Mouse (Mus musculus): ENCODE data around the gene Snx32. TPM values are rescaled to one million over a fixed set of nuclear protein-coding genes. Genes with fewer than 3 reads are reported as not detected.

Gene Snx32
- polyA plus RNA-seq, 1 experiment, result 176 TPM

- no peak for TF ChIP-seq CTCF (IDR thresholded peaks at IDR 0.05; ENCODE audit: borderline replicate concordance, insufficient read depth, low read depth, low read length)
- no peak for TF ChIP-seq POLR2A (IDR thresholded peaks at IDR 0.05; ENCODE audit: borderline replicate concordance, insufficient read depth, low read length)
- no peak overlapping the region for H3K27ac ChIP-seq (ENCODE audit: insufficient read depth, low read length)
- DNase-seq, result no peak
- H3K27me3 ChIP-seq (ENCODE audit: control insufficient read depth, insufficient read depth, low read length), result no peaks in the 10 kb centered on the region
- H3K4me1 ChIP-seq (ENCODE audit: control insufficient read depth, insufficient read depth, low read length), result no peaks in the 10 kb centered on the region
- H3K4me3 ChIP-seq (replicated peaks; ENCODE audit: insufficient read depth, low read depth, low read length), result no peak overlapping the region
- WGBS, result 47% methylated on average over 4 of the region's 4 CpGs
Observed at GRCm38 (mm10) chr19:5547471-5548056, 37.2 kb upstream of the Snx32 start.

DNA sequence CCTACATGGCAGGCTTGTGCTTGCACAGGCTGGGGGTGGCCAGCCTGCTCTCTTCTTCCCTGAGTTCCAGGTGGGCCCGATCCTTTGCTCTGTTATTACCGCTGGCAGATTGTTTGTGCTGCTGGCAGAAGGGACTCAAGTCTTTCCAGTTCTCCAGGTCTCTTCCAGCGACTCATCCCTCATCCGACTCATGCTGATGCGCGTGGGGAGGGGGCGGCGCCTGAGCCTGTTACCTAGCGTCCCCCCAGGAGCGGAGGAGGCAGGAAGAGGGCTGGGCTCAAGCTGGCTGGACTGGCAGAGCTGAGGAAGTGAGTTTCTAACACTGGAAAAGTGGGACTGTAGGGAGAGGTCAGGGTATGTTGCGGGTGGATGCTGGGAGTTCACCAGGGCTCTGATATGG, 33.7 kb upstream of the Snx32 start:
- Histone ChIP-seq H3K27me3 (ENCODE audit: control insufficient read depth, insufficient read depth, low read length) (no peaks in the 10 kb centered on the region), H3K4me3 (replicated peaks; ENCODE audit: insufficient read depth, low read depth, low read length) (no peak overlapping the region), H3K27ac (ENCODE audit: insufficient read depth, low read length) (no peak overlapping the region), H3K4me1 (ENCODE audit: control insufficient read depth, insufficient read depth, low read length) (no peaks in the 10 kb centered on the region)
- TF ChIP-seq POLR2A (IDR thresholded peaks at IDR 0.05; ENCODE audit: borderline replicate concordance, insufficient read depth, low read length) (no peak), CTCF (IDR thresholded peaks at IDR 0.05; ENCODE audit: borderline replicate concordance, insufficient read depth, low read depth, low read length) (no peak)
- no peak for DNase-seq
- 59% methylated on average over 11 of the region's 11 CpGs for WGBS

DNA sequence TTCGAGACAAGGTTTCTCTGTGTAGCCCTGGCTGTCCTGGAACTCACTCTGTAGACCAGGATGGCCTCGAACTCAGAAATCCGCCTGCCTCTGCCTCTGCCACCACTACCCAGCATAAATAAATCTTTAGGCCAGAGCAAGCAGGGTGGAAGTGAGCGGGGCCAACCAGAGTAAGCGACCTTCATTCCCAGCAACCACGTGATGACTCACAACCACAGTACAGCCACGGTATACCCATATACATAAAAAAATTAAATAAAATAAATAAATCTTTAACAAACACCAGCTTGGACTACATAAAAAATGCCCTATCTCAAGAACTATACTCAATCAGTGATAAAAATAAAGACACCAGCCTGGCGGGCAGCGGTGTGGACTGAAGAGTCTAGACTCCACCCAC, 33.0 kb upstream of the Snx32 start:
- WGBS, result 90% methylated on average over 9 of the region's 9 CpGs
- Histone ChIP-seq H3K4me1 (ENCODE audit: control insufficient read depth, insufficient read depth, low read length) (no peaks in the 10 kb centered on the region), H3K27ac (ENCODE audit: insufficient read depth, low read length) (no peak overlapping the region), H3K4me3 (replicated peaks; ENCODE audit: insufficient read depth, low read depth, low read length) (no peak overlapping the region), H3K27me3 (ENCODE audit: control insufficient read depth, insufficient read depth, low read length) (no peaks in the 10 kb centered on the region)
- no peak for DNase-seq
- TF ChIP-seq POLR2A (IDR thresholded peaks at IDR 0.05; ENCODE audit: borderline replicate concordance, insufficient read depth, low read length), result no peak
- no peak for TF ChIP-seq CTCF (IDR thresholded peaks at IDR 0.05; ENCODE audit: borderline replicate concordance, insufficient read depth, low read depth, low read length)

GRCm38 (mm10) chr19:5538786-5539185, 28.4 kb upstream of the Snx32 start:
- Histone ChIP-seq H3K27me3 (ENCODE audit: control insufficient read depth, insufficient read depth, low read length) (no peaks in the 10 kb centered on the region), H3K27ac (ENCODE audit: insufficient read depth, low read length) (no peak overlapping the region), H3K4me3 (replicated peaks; ENCODE audit: insufficient read depth, low read depth, low read length) (no peak overlapping the region), H3K4me1 (ENCODE audit: control insufficient read depth, insufficient read depth, low read length) (no peaks in the 10 kb centered on the region)
- TF ChIP-seq CTCF (IDR thresholded peaks at IDR 0.05; ENCODE audit: borderline replicate concordance, insufficient read depth, low read depth, low read length) (no peak), POLR2A (IDR thresholded peaks at IDR 0.05; ENCODE audit: borderline replicate concordance, insufficient read depth, low read length) (no peak)
- DNase-seq, result no peak
- WGBS, result 66% methylated on average over 8 of the region's 8 CpGs

DNA sequence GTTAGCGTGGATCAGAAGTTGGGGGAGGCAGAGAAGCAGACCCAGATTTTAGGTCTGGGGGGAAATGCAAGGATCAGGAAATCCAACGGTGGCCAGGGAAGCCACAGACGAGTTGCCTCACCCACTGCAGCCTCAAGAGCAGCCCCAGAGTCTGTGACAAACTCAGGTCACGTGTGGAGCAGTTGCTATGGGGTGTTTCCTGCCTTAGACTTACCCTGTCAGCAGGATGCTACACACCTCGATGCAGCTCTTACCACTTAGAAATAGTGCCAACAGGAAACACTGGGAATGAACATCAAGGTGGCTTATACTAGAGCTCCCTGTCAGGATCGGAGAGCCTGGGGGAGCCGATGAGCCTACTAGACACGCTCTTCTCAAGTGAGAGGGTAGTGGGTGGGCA, 22.2 kb upstream of the Snx32 start:
- 83% methylated on average over 8 of the region's 8 CpGs for WGBS
- TF ChIP-seq POLR2A (IDR thresholded peaks at IDR 0.05; ENCODE audit: borderline replicate concordance, insufficient read depth, low read length) (no peak), CTCF (IDR thresholded peaks at IDR 0.05; ENCODE audit: borderline replicate concordance, insufficient read depth, low read depth, low read length) (no peak)
- DNase-seq, result no peak

GRCm38 (mm10) chr19:5530138-5530524, 19.8 kb upstream of the Snx32 start:
- Histone ChIP-seq H3K27me3 (ENCODE audit: control insufficient read depth, insufficient read depth, low read length) (no peaks in the 10 kb centered on the region), H3K4me3 (replicated peaks; ENCODE audit: insufficient read depth, low read depth, low read length) (no peak overlapping the region), H3K27ac (ENCODE audit: insufficient read depth, low read length) (no peak overlapping the region), H3K4me1 (ENCODE audit: control insufficient read depth, insufficient read depth, low read length) (0 out of 2 replicates have a peak, but pooled peaks cover 3% of the 10 kb centered on the region)
- TF ChIP-seq CTCF (IDR thresholded peaks at IDR 0.05; ENCODE audit: borderline replicate concordance, insufficient read depth, low read depth, low read length) (no peak), POLR2A (IDR thresholded peaks at IDR 0.05; ENCODE audit: borderline replicate concordance, insufficient read depth, low read length) (no peak)
- 33% methylated on average over 7 of the region's 7 CpGs for WGBS
- DNase-seq, result no peak

More for the DNA sequence above, 22.2 kb upstream of the Snx32 start:
- 0 out of 2 replicates have a peak, but pooled peaks cover 3% of the 10 kb centered on the region for H3K4me1 ChIP-seq (ENCODE audit: control insufficient read depth, insufficient read depth, low read length)
- H3K27me3 ChIP-seq (ENCODE audit: control insufficient read depth, insufficient read depth, low read length), result no peaks in the 10 kb centered on the region
- H3K27ac ChIP-seq (ENCODE audit: insufficient read depth, low read length), result no peak overlapping the region
- no peak overlapping the region for H3K4me3 ChIP-seq (replicated peaks; ENCODE audit: insufficient read depth, low read depth, low read length)

GRCm38 (mm10) chr19:5529325-5530137, 19.2 kb upstream of the Snx32 start:
- 0 out of 2 replicates have a peak, but pooled peaks cover 3% of the 10 kb centered on the region for H3K4me1 ChIP-seq (ENCODE audit: control insufficient read depth, insufficient read depth, low read length)
- DNase-seq, result peak; percentile 93 to 98
- TF ChIP-seq POLR2A (IDR thresholded peaks at IDR 0.05; ENCODE audit: borderline replicate concordance, insufficient read depth, low read length) (no peak), CTCF (IDR thresholded peaks at IDR 0.05; ENCODE audit: borderline replicate concordance, insufficient read depth, low read depth, low read length) (peak; percentile 98)
- no peak overlapping the region for H3K27ac ChIP-seq (ENCODE audit: insufficient read depth, low read length)
- WGBS, result 3% methylated on average over 20 of the region's 20 CpGs
- H3K27me3 ChIP-seq (ENCODE audit: control insufficient read depth, insufficient read depth, low read length), result no peaks in the 10 kb centered on the region
- H3K4me3 ChIP-seq (replicated peaks; ENCODE audit: insufficient read depth, low read depth, low read length), result peak overlapping the region; percentile 24

DNA sequence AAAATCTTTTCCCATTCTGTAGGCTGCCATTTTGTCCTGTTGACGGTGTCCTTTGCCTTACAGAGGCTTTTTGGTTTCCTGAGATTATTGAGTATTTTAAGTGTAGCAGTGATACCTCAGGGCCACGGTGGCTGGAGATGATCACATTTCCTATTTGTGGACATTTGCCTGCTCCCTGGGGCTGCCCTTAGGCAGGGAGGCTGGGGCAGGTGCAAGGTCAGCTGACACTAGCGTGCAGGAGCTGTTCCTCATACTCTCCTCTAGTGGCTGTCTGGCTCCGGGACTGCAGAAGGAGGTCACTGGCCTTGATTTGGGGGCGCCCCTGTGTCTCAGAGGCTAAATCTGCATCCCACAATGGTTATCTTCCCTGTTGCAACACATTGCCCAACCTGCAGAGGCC, 14.9 kb upstream of the Snx32 start:
- Histone ChIP-seq H3K27ac (ENCODE audit: insufficient read depth, low read length) (no peak overlapping the region), H3K4me1 (ENCODE audit: control insufficient read depth, insufficient read depth, low read length) (0 out of 2 replicates have a peak, but pooled peaks cover 3% of the 10 kb centered on the region), H3K27me3 (ENCODE audit: control insufficient read depth, insufficient read depth, low read length) (no peaks in the 10 kb centered on the region), H3K4me3 (replicated peaks; ENCODE audit: insufficient read depth, low read depth, low read length) (no peak overlapping the region)
- WGBS, result 84% methylated on average over 5 of the region's 5 CpGs
- no peak for DNase-seq
- TF ChIP-seq POLR2A (IDR thresholded peaks at IDR 0.05; ENCODE audit: borderline replicate concordance, insufficient read depth, low read length) (no peak), CTCF (IDR thresholded peaks at IDR 0.05; ENCODE audit: borderline replicate concordance, insufficient read depth, low read depth, low read length) (no peak)

Measured in cerebellum, adult 2 months (tissue).